Mouse (Mus musculus) adrenal gland, postnatal 25 days (tissue): ENCODE measurements around the gene Xpo4. TPM values are rescaled to one million over a fixed set of nuclear protein-coding genes. Genes with fewer than 3 reads are reported as not detected.
"Not testable (repeated sequence)": the region's sequence is repeated elsewhere in the genome, so short reads cannot be mapped to it uniquely, and the experiment has no call there.

Source experiments
- DNase-seq: peaks from one replicate; pipeline ENCODE4 v3.0.0; 2021; ENCODE audit warnings: mixed read lengths
- total RNA-seq: library from RNA; stranded (reverse); gene quantifications from 2 replicates; pipeline ENCODE4 v1.2.3, GENCODE M21; 2021

The Xpo4 gene
- total RNA-seq, 1 experiment from 2014 or later, result 42.9 TPM

- peak; percentile 84 for DNase-seq
Measured at GRCm38 (mm10) chr14:57679958-57680535, 14.8 kb upstream of the Xpo4 start.

GRCm38 (mm10) chr14:57679523-57679922 is 14.3 kb upstream of the Xpo4 start:
- DNase-seq, result no peak

GRCm38 (mm10) chr14:57675481-57675880 is 10.3 kb upstream of the Xpo4 start:
- no peak for DNase-seq

GRCm38 (mm10) chr14:57665628-57665950 is 359 bp upstream of the Xpo4 start:
- DNase-seq, result no peak

GRCm38 (mm10) chr14:57664311-57664821 is 864 bp downstream of the Xpo4 start:
- peak; percentile 59 for DNase-seq

GRCm38 (mm10) chr14:57663630-57664029 is 1.6 kb downstream of the Xpo4 start:
- DNase-seq, result no peak

- DNase-seq, result no peak
Measured at GRCm38 (mm10) chr14:57658301-57658700, 6.9 kb downstream of the Xpo4 start.

- no peak for DNase-seq
Measured at GRCm38 (mm10) chr14:57657500-57657899, 7.7 kb downstream of the Xpo4 start.

- not testable (repeated sequence) for DNase-seq
Measured at GRCm38 (mm10) chr14:57656519-57656918, 8.7 kb downstream of the Xpo4 start.

GRCm38 (mm10) chr14:57649501-57649900 is 15.7 kb downstream of the Xpo4 start:
- no peak for DNase-seq

- no peak for DNase-seq
Measured at GRCm38 (mm10) chr14:57646155-57646554, 19.1 kb downstream of the Xpo4 start.

- no peak for DNase-seq
Measured at GRCm38 (mm10) chr14:57639153-57639552, 26.1 kb downstream of the Xpo4 start.

GRCm38 (mm10) chr14:57634141-57634540 is 31.1 kb downstream of the Xpo4 start:
- DNase-seq, result peak; percentile 30

GRCm38 (mm10) chr14:57629595-57629994 is 35.6 kb downstream of the Xpo4 start:
- no peak for DNase-seq

- no peak for DNase-seq
Measured at GRCm38 (mm10) chr14:57622934-57623333, 42.3 kb downstream of the Xpo4 start.

- no peak for DNase-seq
Measured at GRCm38 (mm10) chr14:57621699-57622098, 43.5 kb downstream of the Xpo4 start.

GRCm38 (mm10) chr14:57620598-57621236 is 44.5 kb downstream of the Xpo4 start:
- no peak for DNase-seq

GRCm38 (mm10) chr14:57619487-57619886 is 45.7 kb downstream of the Xpo4 start:
- no peak for DNase-seq

- DNase-seq, result no peak
Measured at GRCm38 (mm10) chr14:57617675-57618074, 47.6 kb downstream of the Xpo4 start.

GRCm38 (mm10) chr14:57616339-57616965 is 48.8 kb downstream of the Xpo4 start:
- no peak for DNase-seq

GRCm38 (mm10) chr14:57615828-57616227 is 49.4 kb downstream of the Xpo4 start:
- DNase-seq, result no peak

- DNase-seq, result no peak
Measured at GRCm38 (mm10) chr14:57611034-57611433, 54.2 kb downstream of the Xpo4 start.

GRCm38 (mm10) chr14:57609816-57610329 is 55.4 kb downstream of the Xpo4 start:
- no peak for DNase-seq
